11 mouse cellular contexts compared by ENCODE assay signal in the genomic region with DNA sequence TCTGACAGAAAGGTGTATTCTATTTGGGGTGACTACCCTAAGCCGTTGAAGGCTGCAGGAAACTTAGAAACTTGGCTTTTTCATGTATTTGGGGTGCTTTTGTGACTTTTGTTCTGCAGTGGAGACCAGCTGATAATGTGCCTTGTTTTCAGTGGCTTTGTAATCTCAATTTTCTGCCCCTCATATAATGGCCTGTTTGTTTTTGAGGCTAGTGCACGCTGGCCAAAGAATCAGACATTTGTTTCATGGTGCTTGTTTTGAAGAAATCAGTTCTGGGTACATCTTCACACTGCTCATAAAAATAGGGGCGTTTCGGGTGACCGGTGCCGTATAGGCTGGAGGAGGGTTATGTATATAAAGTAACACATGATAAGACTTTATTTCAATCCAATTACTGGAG. TPM values are rescaled to one million over a fixed set of nuclear protein-coding genes. Genes with fewer than 3 reads are reported as not detected.
DNase-seq lines count a peak whose midpoint lies in the region; ATAC-seq lines count a peak whose summit lies in the region.
"Had no signal": no experiment of that assay in that cellular context is flagged by ENCODE, and none has a peak within 500 bp of the region (broad histone marks: within the 10 kb centered on the region; RNA-seq: fewer than 3 reads in every experiment).

No protein-coding gene starts in this region.

- H3K4me3 ChIP-seq in heart, embryonic 14.5 days (ENCODE audit: control insufficient read depth in 1 of 2, insufficient read depth in 1 of 2, low read depth in 1 of 2, low read length in 2 of 2): no peak overlapping the region
- no peak overlapping the region for H3K4me3 ChIP-seq in embryonic facial prominence, embryonic 11.5 days (ENCODE audit: low read depth, low read length)
- H3K4me3 ChIP-seq in limb, embryonic 12.5 days (replicated peaks): no peak overlapping the region
- no peak overlapping the region for H3K4me3 ChIP-seq in midbrain, embryonic 13.5 days (replicated peaks)
- no peak overlapping the region for H3K4me3 ChIP-seq in midbrain, embryonic 10.5 days

- ATAC-seq in heart, embryonic 14.5 days (ENCODE audit: insufficient number of reproducible peaks, insufficient read depth, low FRiP score, low read depth): no peak
- ATAC-seq in embryonic facial prominence, embryonic 11.5 days (replicated peaks; ENCODE audit: insufficient number of reproducible peaks, low FRiP score, low TSS enrichment, low read depth): no peak
- ATAC-seq in limb, embryonic 12.5 days (ENCODE audit: insufficient number of reproducible peaks, insufficient read depth, low FRiP score, low TSS enrichment, low read depth): no peak
- ATAC-seq in midbrain, embryonic 13.5 days: no peak

- DNase-seq in heart, postnatal 36 days: no peak
- peak; percentile 25 for DNase-seq in 3T3-L1 (ENCODE audit: low read depth, low spot score)
- no peak for DNase-seq in embryonic facial prominence, embryonic 11.5 days (ENCODE audit: low spot score)
- no peak for DNase-seq in frontal cortex, adult 2 months (ENCODE audit: extremely low spot score in 1 of 2, low spot score in 1 of 2)
- no peak for DNase-seq in midbrain, embryonic 10.5 days (ENCODE audit: low spot score)
- DNase-seq: cerebellum, postnatal 25 days; gastrocnemius, postnatal 25 days; lung, postnatal 14 days had no signal

- H3K36me3 ChIP-seq in heart, embryonic 14.5 days (ENCODE audit: control insufficient read depth, insufficient read depth, low read length): 0 out of 2 replicates have a peak, but pooled peaks cover 4% of the 10 kb centered on the region
- no peaks in the 10 kb centered on the region for H3K36me3 ChIP-seq in embryonic facial prominence, embryonic 11.5 days (replicated peaks; ENCODE audit: control insufficient read depth, insufficient read depth, low read depth, low read length)
- H3K36me3 ChIP-seq in limb, embryonic 12.5 days: peaks cover 4% of the 10 kb centered on the region; the same call in 1 of the 2 replicates
- H3K36me3 ChIP-seq in midbrain, embryonic 13.5 days: no peaks in the 10 kb centered on the region
- no peaks in the 10 kb centered on the region for H3K36me3 ChIP-seq in midbrain, embryonic 10.5 days

- 50% methylated on average over 6 of the region's 6 CpGs for WGBS in heart, embryonic 14.5 days
- WGBS in embryonic facial prominence, embryonic 11.5 days: 67% methylated on average over 6 of the region's 6 CpGs
- 78% methylated on average over 6 of the region's 6 CpGs for WGBS in limb, embryonic 12.5 days
- whole genome bisulfite sequencing in midbrain, embryonic 13.5 days: 80% methylated on average over 6 of the region's 6 CpGs
- WGBS in midbrain, embryonic 10.5 days: 88% methylated on average over 6 of the region's 6 CpGs

- H3K9ac ChIP-seq in heart, embryonic 14.5 days (ENCODE audit: low read length): peak overlapping the region; percentile 50
- no peak overlapping the region for H3K9ac ChIP-seq in embryonic facial prominence, embryonic 11.5 days (replicated peaks; ENCODE audit: low read length)
- no peak overlapping the region for H3K9ac ChIP-seq in limb, embryonic 12.5 days (replicated peaks)
- no peak overlapping the region for H3K9ac ChIP-seq in midbrain, embryonic 13.5 days (replicated peaks)

- H3K9me3 ChIP-seq in heart, embryonic 14.5 days (ENCODE audit: control insufficient read depth, low read length): no peaks in the 10 kb centered on the region
- H3K9me3 ChIP-seq in embryonic facial prominence, embryonic 11.5 days (replicated peaks; ENCODE audit: control insufficient read depth, low read length): no peaks in the 10 kb centered on the region
- H3K9me3 ChIP-seq in limb, embryonic 12.5 days: no peaks in the 10 kb centered on the region
- no peaks in the 10 kb centered on the region for H3K9me3 ChIP-seq in midbrain, embryonic 13.5 days
- no peaks in the 10 kb centered on the region for H3K9me3 ChIP-seq in midbrain, embryonic 10.5 days (replicated peaks)

- peaks cover 33 to 82% of the 10 kb centered on the region in 2 experiments for H3K4me1 ChIP-seq in heart, embryonic 14.5 days (ENCODE audit: control insufficient read depth in 2 of 2, insufficient read depth in 2 of 2, low read length in 2 of 2)
- peaks cover 17% of the 10 kb centered on the region for H3K4me1 ChIP-seq in embryonic facial prominence, embryonic 11.5 days (ENCODE audit: control insufficient read depth, insufficient read depth, low read length)
- H3K4me1 ChIP-seq in limb, embryonic 12.5 days (replicated peaks): peaks cover 56% of the 10 kb centered on the region
- peaks cover 18% of the 10 kb centered on the region for H3K4me1 ChIP-seq in midbrain, embryonic 13.5 days (replicated peaks)
- peaks cover 21% of the 10 kb centered on the region for H3K4me1 ChIP-seq in midbrain, embryonic 10.5 days

- peak overlapping the region; percentile 85 to 91 for H3K27ac ChIP-seq in heart, embryonic 14.5 days (replicated peaks in 1 of 2; ENCODE audit: control insufficient read depth in 1 of 2, insufficient read depth in 1 of 2, low read depth in 2 of 2, low read length in 2 of 2)
- 0 out of 2 replicates have a peak overlapping the region, but pooled peaks have one; percentile 59 for H3K27ac ChIP-seq in embryonic facial prominence, embryonic 11.5 days (replicated peaks; ENCODE audit: low read depth, low read length)
- peak overlapping the region; percentile 91 for H3K27ac ChIP-seq in limb, embryonic 12.5 days
- H3K27ac ChIP-seq in midbrain, embryonic 13.5 days: no peak overlapping the region
- H3K27ac ChIP-seq in midbrain, embryonic 10.5 days (replicated peaks): no peak overlapping the region

- intact Hi-C loops in heart, postnatal 36 days (cut with DNase I): loop anchor here (2.0 to 5.0 kb wide), 2 partner anchors 21 to 54 kb away; no protein-coding TSS in a partner anchor

- peak overlapping the region; percentile 44 for H3K4me2 ChIP-seq in heart, embryonic 14.5 days (ENCODE audit: low read length)
- H3K4me2 ChIP-seq in embryonic facial prominence, embryonic 11.5 days (ENCODE audit: low read depth, low read length): no peak overlapping the region
- H3K4me2 ChIP-seq in limb, embryonic 12.5 days: peak overlapping the region; percentile 45
- H3K4me2 ChIP-seq in midbrain, embryonic 13.5 days (replicated peaks): no peak overlapping the region

- H3K27me3 ChIP-seq in heart, embryonic 14.5 days (ENCODE audit: control insufficient read depth, insufficient read depth, low read length): no peaks in the 10 kb centered on the region
- no peaks in the 10 kb centered on the region for H3K27me3 ChIP-seq in embryonic facial prominence, embryonic 11.5 days (ENCODE audit: control insufficient read depth, insufficient read depth, low read length)
- no peaks in the 10 kb centered on the region for H3K27me3 ChIP-seq in limb, embryonic 12.5 days
- no peaks in the 10 kb centered on the region for H3K27me3 ChIP-seq in midbrain, embryonic 13.5 days
- no peaks in the 10 kb centered on the region for H3K27me3 ChIP-seq in midbrain, embryonic 10.5 days (ENCODE audit: low read depth, poor library complexity, severe bottlenecking)

RNA-seq across cellular contexts. Expression of a gene that starts 22.4 kb away (rescaled TPM):
- 129 and 130 TPM in 2 replicates for polyA plus RNA-seq in heart, embryonic 14.5 days (2014; fragmentation: Nextera tagmentation; extraction: Ambion mirVana)
- total RNA-seq in heart, postnatal 36 days (2021): 100 to 1,000 TPM; 248 to 254 TPM
- 74.3 and 76.0 TPM in 2 replicates for polyA plus RNA-seq in embryonic facial prominence, embryonic 11.5 days (2014; fragmentation: Nextera tagmentation; extraction: Ambion mirVana)
- 79.0 and 80.8 TPM in 2 replicates for polyA plus RNA-seq in limb, embryonic 12.5 days (2016; fragmentation: Nextera tagmentation; extraction: Ambion mirVana)
- 17.2 and 17.6 TPM in 2 replicates for polyA plus RNA-seq in midbrain, embryonic 13.5 days (2015; fragmentation: Nextera tagmentation; extraction: Ambion mirVana)
- polyA plus RNA-seq in frontal cortex, adult 2 months (2012; rRNA removed): 108 and 118 TPM in 2 replicates
- 24.0 and 30.5 TPM in 2 replicates for polyA plus RNA-seq in midbrain, embryonic 10.5 days (2016; fragmentation: Nextera tagmentation; extraction: Ambion mirVana)

Comparison
In these comparisons a context has a peak if more than half of its experiments do, and no peak if none do; other contexts are left out.
1. H3K27ac ChIP-seq: peak in heart, embryonic 14.5 days (2 of 2), embryonic facial prominence, embryonic 11.5 days (single experiment) and limb, embryonic 12.5 days (single experiment); none in midbrain, embryonic 13.5 days (single experiment) and midbrain, embryonic 10.5 days (single experiment).
2. H3K4me2 ChIP-seq: peak in heart, embryonic 14.5 days (single experiment) and limb, embryonic 12.5 days (single experiment); none in embryonic facial prominence, embryonic 11.5 days (single experiment) and midbrain, embryonic 13.5 days (single experiment).